Mouse (Mus musculus) liver, embryonic 14.5 days (tissue): ENCODE results near the gene Orc3. TPM values are rescaled to one million over a fixed set of nuclear protein-coding genes. Genes with fewer than 3 reads are reported as not detected.

ENCODE experiments used
- ATAC-seq: fragments of 200-750 bp; cut with Nextera tagmentation; 2 replicates; pipeline ENCODE4 v1.8.0; 2017; ENCODE audit warnings: moderate number of reproducible peaks, mild to moderate bottlenecking, moderate library complexity; ENCODE audit not compliant: insufficient read depth
- DNase-seq, 3 experiments: peaks; one replicate each; pipeline ENCODE4 v3.0.0-alpha.2; 2012 to 2013; ENCODE audit warnings: low read depth in 3 of 3, low spot score in 3 of 3
- H3K27ac ChIP-seq: fragments of 300-500 bp; sonication (generic); 2 replicates; pipeline ENCODE4 v1.5.1; 2014; ENCODE audit warnings: moderate library complexity, mild to moderate bottlenecking, control low read depth, inconsistent platforms
- H3K27me3 ChIP-seq: fragments of 300-500 bp; sonication (generic); 2 replicates; pipeline ENCODE4 v1.6.1; 2014; ENCODE audit warnings: mild to moderate bottlenecking, low read length, moderate library complexity; ENCODE audit not compliant: control insufficient read depth, insufficient read depth
- H3K36me3 ChIP-seq: fragments of 300-500 bp; sonication (generic); replicated peaks from 2 replicates; pipeline ENCODE4 v1.6.1; 2014; ENCODE audit warnings: low read depth; ENCODE audit not compliant: control insufficient read depth, insufficient read depth
- H3K4me1 ChIP-seq, 2 experiments: fragments of 200-500 bp in 1 of 2; fragments of 300-500 bp in 1 of 2; sonication (generic) in 1 of 2; replicated peaks; 2 replicates each; pipeline ENCODE4 v1.6.1; 2012 to 2014; ENCODE audit warnings: antibody characterized with exemption in 1 of 2, inconsistent platforms in 1 of 2, low read length in 1 of 2; ENCODE audit not compliant: control insufficient read depth in 2 of 2, insufficient read depth in 2 of 2
- H3K4me2 ChIP-seq: fragments of 300-500 bp; sonication (generic); 2 replicates; pipeline ENCODE4 v1.6.1; 2014; ENCODE audit warnings: low read depth, mild to moderate bottlenecking, control low read depth, moderate library complexity
- H3K4me3 ChIP-seq, 2 experiments: fragments of 200-500 bp in 1 of 2; fragments of 300-500 bp in 1 of 2; sonication (generic) in 1 of 2; 2 replicates each; pipeline ENCODE4 v1.5.1; 2012 to 2014; ENCODE audit warnings: low read depth in 2 of 2, low read length in 2 of 2, mild to moderate bottlenecking in 2 of 2, control low read depth in 1 of 2, inconsistent platforms in 1 of 2, moderate library complexity in 1 of 2; ENCODE audit not compliant: insufficient read depth in 1 of 2
- H3K9ac ChIP-seq: fragments of 300-500 bp; sonication (generic); replicated peaks from 2 replicates; pipeline ENCODE4 v1.6.1; 2014; ENCODE audit warnings: mild to moderate bottlenecking, control low read depth, moderate library complexity
- H3K9me3 ChIP-seq: fragments of 300-500 bp; sonication (generic); 2 replicates; pipeline ENCODE4 v1.6.1; 2016; ENCODE audit warnings: low read length, mixed read lengths; ENCODE audit not compliant: control insufficient read depth
- CTCF ChIP-seq: IDR thresholded peaks from 2 replicates; pipeline ENCODE4 v1.5.1; 2016; ENCODE audit warnings: antibody characterized with exemption, low read depth, control low read depth
- EP300 ChIP-seq: IDR thresholded peaks from 2 replicates; pipeline ENCODE4 v1.6.1; 2016; ENCODE audit warnings: antibody characterized with exemption, low read depth
- WGBS: fragments of 180-500 bp; shearing (Covaris S2); extraction: QIAGEN DNeasy Blood & Tissue Kit; methylation state at CpG from one replicate; pipeline ENCODE4 v1.1.7; 2014; ENCODE audit not compliant: insufficient replicate concordance; 5-methylcytosine and 5-hydroxymethylcytosine counted together
- polyA plus RNA-seq, 2 experiments: library from polyadenylated mRNA; depleted of rRNA in 1 of 2; stranded (reverse) in 1 of 2; unstranded in 1 of 2; fragments of >200 nt; fragmentation: Nextera tagmentation in 1 of 2; extraction: Ambion mirVana in 1 of 2; gene quantifications; 2 replicates each; pipeline versions ENCODE4 v1.2.1 to v1.2.3; 2012 to 2014

The Orc3 gene
- polyA plus RNA-seq, 2 experiments, result 21.9 to 45.0 TPM

GRCm38 (mm10) chr4:34556183-34556582 is 58.6 kb downstream of the Orc3 start:
- TF ChIP-seq CTCF (no peak), EP300 (no peak)
- no peak for DNase-seq
- H3K9me3 ChIP-seq, result no peaks in the 10 kb centered on the region
- peaks cover 10 to 18% of the 10 kb centered on the region in 2 experiments for H3K4me1 ChIP-seq
- H3K27ac ChIP-seq, result no peak overlapping the region
- ATAC-seq, result no peak
- H3K4me2 ChIP-seq, result no peak overlapping the region
- H3K36me3 ChIP-seq, result peaks cover 7% of the 10 kb centered on the region; the same call in 1 of the 2 replicates
- no peak overlapping the region for H3K9ac ChIP-seq
- H3K4me3 ChIP-seq, result no peak overlapping the region
- no peaks in the 10 kb centered on the region for H3K27me3 ChIP-seq

- Histone ChIP-seq H3K9me3 (no peaks in the 10 kb centered on the region), H3K4me3 (no peak overlapping the region), H3K27ac (no peak overlapping the region), H3K9ac (no peak overlapping the region), H3K4me2 (no peak overlapping the region), H3K36me3 (peaks cover 7% of the 10 kb centered on the region; the same call in 1 of the 2 replicates), H3K4me1 (peaks cover 10 to 18% of the 10 kb centered on the region in 2 experiments), H3K27me3 (no peaks in the 10 kb centered on the region)
- TF ChIP-seq CTCF (no peak), EP300 (no peak)
- DNase-seq (no peak), ATAC-seq (no peak)
- 83% methylated on average over 3 of the region's 3 CpGs for WGBS
These were observed 59.1 kb downstream of the Orc3 start for GRCm38 (mm10) chr4:34555604-34556003.

- Histone ChIP-seq H3K4me1 (peaks cover 11 to 18% of the 10 kb centered on the region in 2 experiments), H3K4me3 (no peak overlapping the region), H3K9ac (no peak overlapping the region), H3K36me3 (peaks cover 7% of the 10 kb centered on the region; the same call in 1 of the 2 replicates), H3K27me3 (no peaks in the 10 kb centered on the region), H3K27ac (no peak overlapping the region), H3K4me2 (no peak overlapping the region; the same call in 1 of the 2 replicates), H3K9me3 (no peaks in the 10 kb centered on the region)
- WGBS, result 51% methylated on average over 1 of the region's 1 CpGs
- TF ChIP-seq EP300 (no peak), CTCF (no peak)
- ATAC-seq (no peak), DNase-seq (no peak)
These were observed 60.1 kb downstream of the Orc3 start for GRCm38 (mm10) chr4:34554596-34554995.

GRCm38 (mm10) chr4:34551966-34552365 is 62.8 kb downstream of the Orc3 start:
- H3K36me3 ChIP-seq, result peaks cover 7% of the 10 kb centered on the region; the same call in 1 of the 2 replicates
- peak overlapping the region; percentile 92 for H3K4me2 ChIP-seq
- H3K4me3 ChIP-seq, result peak overlapping the region; percentile 89 to 98
- 19% methylated on average over 3 of the region's 3 CpGs for WGBS
- ATAC-seq (no peak), DNase-seq (no peak)
- peak overlapping the region; percentile 77 for H3K27ac ChIP-seq
- no peaks in the 10 kb centered on the region for H3K9me3 ChIP-seq
- peaks cover 9 to 16% of the 10 kb centered on the region in 2 experiments for H3K4me1 ChIP-seq
- TF ChIP-seq CTCF (no peak), EP300 (no peak)
- H3K27me3 ChIP-seq, result no peaks in the 10 kb centered on the region
- peak overlapping the region; percentile 93 for H3K9ac ChIP-seq

- DNase-seq (peak; percentile 51 to 62 (median 53)), ATAC-seq (peak; percentile 57)
- peak overlapping the region; percentile 77 for H3K27ac ChIP-seq
- H3K4me1 ChIP-seq, result peaks cover 9 to 16% of the 10 kb centered on the region in 2 experiments
- H3K4me3 ChIP-seq, result peak overlapping the region; percentile 89 to 98
- peaks cover 7% of the 10 kb centered on the region; the same call in 1 of the 2 replicates for H3K36me3 ChIP-seq
- peak overlapping the region; percentile 93 for H3K9ac ChIP-seq
- H3K9me3 ChIP-seq, result no peaks in the 10 kb centered on the region
- H3K4me2 ChIP-seq, result peak overlapping the region; percentile 92
- no peaks in the 10 kb centered on the region for H3K27me3 ChIP-seq
- TF ChIP-seq EP300, result no peak
- TF ChIP-seq CTCF, result no peak
- WGBS, result under 1% methylated on average over 50 of the region's 50 CpGs
These were observed 63.5 kb downstream of the Orc3 start for GRCm38 (mm10) chr4:34551098-34551809.
